Mouse (Mus musculus) cerebellum, postnatal 36 days (tissue): ENCODE results near the gene Cenpb.
"Not testable (repeated sequence)": the region's sequence is repeated elsewhere in the genome, so short reads cannot be mapped to it uniquely, and the experiment has no call there.

ENCODE experiments used
- DNase-seq, 2 experiments: peaks; one replicate each; pipeline ENCODE4 v3.0.0; 2021 to 2022; ENCODE audit warnings: mixed read lengths in 2 of 2

Gene Cenpb

DNA sequence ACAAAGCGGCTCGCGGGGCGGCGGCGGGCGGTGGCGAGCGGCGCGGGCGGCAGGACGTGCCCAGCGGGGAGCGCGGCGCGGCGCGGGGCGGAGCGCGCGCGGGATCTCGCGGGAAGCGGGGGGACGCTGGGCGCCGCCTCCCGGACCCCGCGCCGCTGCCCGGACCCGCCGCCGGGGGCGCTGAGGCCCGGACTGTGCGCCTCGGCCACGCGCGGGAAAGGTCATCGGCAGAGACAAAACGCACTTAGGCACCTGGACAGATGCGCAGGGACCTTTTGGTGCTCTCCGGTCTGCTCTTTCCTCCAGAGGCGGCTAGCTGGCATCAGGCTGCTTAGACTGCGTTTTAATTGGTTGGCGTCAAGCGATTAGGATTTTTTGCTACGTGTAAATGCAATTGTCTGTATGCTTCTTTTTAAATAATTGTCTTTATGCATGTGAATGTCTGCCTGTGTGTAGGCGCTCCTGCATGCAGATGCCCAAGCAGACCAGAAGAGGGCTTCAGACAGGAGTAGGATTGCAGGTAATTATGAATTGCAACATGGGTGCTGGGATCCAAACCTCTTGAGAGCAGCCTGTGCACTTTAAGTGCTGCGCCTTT, at the start of gene Cenpb:
Gene Cenpb (minus strand): TSS at position 78 of the 598 bp plus-strand sequence.
- DNase-seq, result peak; percentile 84 to 91

DNA sequence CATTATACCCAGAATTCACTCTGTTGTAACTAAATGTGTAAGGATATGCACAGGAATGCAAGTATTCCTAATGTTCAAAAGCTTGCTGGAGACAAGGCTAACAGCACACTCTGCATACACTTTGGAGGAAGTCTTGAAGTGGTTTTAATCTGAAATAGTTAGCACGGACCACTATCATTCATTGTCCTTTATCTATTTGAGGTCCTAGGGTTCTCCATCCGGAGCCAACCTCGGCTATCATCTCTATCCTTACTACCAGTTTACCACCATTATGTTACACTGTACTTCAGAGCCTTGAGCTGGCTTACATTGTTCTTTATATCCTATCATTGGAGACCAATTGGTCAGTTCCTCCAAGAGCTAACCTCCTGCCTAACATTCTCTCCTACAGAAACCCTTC, 47.4 kb upstream of the Cenpb start:
- no peak for DNase-seq

DNA sequence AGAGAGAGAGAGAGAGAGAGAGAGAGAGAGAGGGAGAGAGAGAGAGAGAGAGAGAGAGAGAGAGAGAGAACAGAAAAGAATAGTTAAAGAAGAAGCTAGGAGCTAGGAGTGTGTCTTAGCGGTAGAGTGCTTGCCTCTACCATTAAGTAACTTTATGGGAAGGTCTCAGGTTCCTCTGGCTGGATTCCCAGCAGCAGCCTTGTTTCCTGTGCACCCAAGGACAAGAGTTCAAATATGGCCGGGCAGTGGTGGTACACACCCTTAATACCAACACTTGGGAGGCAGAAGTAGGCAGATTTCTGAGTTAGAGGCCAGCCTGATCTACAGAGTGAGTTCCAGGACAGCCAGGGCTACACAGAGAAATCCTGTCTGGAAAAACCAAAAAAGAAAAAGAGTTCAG, 46.8 kb upstream of the Cenpb start:
- DNase-seq, result not testable (repeated sequence)

DNA sequence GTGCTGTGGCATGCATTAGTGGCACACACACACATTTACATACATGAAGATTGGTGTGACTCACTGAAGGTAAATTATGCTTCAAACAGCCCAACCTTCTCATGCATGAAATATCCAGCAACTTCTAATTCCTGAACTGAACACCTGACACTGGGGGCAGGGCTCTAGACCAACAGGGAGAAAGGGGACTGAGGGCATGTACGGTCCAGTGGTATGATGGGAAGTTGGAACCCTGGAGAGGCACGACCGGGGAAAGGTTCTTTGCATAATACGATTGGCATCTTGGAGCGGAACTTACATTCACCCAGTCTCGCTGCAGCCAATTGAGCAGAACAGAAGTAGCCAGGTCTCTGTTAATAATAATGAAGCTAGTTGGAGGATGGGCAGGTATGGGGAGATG, 45.3 kb upstream of the Cenpb start:
- no peak for DNase-seq

DNA sequence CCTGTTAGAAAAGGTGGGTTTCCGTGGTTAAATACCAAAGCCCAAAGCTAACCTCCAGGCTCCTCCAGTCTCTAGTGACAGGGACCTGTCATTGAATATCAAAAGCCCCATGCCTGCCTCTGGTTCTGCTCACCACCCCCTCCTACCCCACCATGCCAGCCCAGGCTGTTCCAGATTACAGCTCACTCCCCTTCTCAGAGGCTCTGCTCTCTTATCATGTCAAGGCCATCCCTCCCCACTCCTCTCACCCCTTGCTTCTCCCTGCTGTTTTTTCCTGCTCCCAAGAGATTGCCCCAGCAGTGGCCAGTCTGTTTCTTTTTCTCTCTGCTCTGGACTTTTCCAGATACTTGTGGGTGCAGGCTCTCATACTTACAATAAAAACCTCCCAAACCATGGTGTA, 43.7 kb upstream of the Cenpb start:
- no peak for DNase-seq

DNA sequence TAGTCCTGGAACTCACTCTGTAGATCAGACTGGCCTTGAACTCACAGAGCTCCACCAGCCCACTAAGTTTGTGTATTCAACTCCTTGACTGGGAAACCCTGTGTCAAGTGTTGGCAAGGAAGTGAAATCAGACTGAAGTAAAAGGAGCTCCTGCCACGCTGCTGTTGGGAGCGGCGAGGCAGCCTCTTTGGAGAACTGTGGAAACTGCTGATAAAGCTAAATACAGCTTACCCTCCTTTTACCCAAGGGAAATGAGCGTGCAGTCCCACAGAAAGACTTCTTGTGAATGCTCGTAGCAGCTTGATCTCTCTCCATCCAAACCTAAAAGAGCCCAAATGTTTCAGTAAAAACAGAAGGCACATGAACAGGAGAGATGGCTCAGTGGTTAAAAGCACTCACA, 42.7 kb upstream of the Cenpb start:
- no peak for DNase-seq

DNA sequence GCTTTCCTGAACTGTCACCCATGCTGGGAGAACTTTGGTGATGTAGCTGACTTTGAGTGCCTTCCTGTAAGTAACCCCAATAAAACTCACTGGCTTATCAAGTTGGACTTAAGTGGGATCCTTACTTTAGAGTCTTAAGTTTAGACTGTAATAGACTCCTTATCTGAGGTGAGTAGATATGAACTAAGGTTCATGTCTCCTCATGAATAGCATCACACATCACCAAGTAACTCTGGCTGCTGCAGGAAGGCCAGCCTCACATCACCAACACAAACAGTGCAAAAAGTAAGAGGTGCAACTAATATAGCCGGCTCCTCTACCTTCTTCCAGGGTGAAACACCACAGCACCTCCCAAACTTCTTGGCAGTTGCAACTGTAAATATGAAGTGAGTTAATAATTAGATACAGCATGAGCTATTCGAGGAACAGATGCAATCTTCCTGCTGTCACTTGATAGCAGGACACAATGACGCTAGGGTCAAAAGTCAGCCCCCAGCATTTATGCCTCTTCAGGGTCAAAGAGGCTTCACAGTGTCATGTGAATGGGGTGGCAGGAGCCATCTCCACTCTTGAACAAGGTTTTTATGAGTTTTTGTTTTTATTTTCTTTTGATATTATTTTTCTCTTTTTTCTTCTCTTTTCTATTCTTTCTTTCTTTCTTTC, 42.1 kb upstream of the Cenpb start:
- no peak for DNase-seq

DNA sequence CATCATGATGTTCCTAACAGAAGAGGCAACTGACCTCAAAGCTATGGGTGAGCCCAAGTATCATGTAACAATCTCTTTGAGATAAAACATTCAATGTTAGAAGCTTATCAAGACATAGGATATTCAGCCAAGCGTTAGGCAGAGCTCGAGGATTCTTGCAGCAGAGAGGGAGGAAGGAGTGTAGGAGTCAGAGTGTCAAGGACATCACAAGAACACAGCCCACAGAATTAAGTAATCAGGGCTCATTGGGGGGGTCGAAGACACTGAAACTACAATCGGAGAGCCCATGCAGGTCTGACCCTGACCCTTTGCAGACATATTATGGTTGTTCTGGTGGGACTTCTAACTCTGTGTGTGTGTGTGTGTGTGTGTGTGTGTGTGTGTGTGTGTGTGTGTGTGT, 40.2 kb upstream of the Cenpb start:
- no peak for DNase-seq

DNA sequence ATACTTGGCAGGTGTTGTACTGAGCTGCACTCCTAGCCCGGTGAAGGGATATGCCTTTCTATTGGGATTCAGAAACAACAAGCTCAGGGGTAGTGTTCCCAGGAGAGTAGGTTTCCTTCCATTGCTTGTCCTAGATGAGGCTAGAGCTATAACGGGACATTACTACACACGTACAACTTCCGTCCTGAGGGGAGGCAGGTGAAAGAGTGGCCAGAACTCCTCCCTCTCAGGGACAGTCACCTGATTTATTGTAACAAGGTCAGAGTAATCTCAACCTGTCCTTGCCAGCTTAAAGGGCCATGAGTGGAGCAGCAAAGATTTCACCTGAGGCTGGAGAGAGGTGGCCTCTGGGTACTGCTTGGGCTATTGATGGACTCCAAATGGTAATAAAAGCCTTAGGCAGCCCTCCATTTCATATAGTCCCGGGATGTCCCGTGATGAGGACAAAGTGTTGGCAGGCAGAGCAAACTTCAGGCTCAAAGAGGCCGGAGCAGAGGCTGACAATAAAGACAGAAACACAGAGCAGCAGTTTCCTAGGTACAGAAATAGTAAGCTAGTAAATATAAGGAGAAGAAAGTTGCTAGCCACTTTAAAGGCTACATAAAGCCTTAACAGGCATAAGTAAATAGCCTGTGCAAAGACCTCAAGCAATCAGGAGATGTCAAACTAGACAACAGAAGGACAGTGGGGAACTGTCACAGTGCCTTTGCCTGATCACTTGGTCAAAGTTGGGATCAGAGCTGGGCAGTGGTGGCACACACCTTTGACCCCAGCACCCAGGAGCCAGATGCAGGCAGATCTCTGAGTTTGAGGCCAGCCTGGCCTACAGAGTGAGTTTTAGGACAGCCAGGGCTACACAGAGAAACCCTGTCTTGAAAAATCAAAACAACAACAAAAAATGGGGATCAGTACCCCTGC, 36.3 kb upstream of the Cenpb start:
- DNase-seq, result no peak

DNA sequence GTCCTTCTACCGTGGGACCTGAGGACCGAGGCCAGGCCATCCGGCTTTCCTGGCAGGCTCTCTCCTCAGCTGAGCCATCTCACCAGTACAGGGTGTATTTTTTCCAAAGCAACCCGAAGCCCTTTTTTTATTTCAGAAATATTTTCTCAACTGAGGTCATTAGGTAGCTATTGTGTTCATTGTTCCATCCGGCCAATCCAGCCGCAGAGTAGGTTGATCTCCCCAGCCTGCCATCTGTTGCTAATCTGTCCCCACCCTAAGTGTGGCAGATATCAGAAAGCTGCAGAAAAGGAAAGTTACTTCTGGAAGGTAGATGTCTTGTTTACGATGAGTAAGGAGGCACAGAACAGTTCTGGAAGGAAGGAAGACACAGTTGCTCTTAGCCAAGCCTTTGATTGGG, 33.9 kb upstream of the Cenpb start:
- no peak for DNase-seq

DNA sequence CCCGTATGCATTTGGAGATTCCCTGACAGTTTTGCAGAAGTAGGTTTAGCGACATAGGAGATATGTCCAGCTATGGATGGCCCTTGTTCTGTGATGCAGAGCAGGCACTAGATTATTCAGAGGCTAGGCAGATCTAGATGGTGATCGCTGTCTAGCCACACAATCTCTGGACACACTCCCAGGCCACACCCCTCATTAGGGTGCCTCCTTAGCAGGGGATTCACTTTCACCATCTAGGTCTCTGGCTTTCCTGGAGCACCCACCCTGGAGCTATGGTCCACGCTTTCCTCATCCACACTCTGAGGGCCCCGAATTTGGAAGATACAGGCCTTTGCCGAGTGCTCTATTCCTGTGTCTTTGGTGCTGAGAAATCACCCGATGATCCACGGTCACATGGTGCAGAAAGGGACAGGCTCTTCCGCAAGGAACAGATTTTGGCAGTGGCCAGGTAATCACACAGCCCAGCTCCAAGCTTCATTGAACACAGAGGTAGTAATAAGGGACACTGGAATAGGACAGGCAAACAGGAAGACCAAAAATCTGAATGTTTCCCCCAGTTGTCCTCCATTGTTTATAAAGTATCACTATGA, 31.3 kb upstream of the Cenpb start:
- DNase-seq, result peak; percentile 27 to 53

DNA sequence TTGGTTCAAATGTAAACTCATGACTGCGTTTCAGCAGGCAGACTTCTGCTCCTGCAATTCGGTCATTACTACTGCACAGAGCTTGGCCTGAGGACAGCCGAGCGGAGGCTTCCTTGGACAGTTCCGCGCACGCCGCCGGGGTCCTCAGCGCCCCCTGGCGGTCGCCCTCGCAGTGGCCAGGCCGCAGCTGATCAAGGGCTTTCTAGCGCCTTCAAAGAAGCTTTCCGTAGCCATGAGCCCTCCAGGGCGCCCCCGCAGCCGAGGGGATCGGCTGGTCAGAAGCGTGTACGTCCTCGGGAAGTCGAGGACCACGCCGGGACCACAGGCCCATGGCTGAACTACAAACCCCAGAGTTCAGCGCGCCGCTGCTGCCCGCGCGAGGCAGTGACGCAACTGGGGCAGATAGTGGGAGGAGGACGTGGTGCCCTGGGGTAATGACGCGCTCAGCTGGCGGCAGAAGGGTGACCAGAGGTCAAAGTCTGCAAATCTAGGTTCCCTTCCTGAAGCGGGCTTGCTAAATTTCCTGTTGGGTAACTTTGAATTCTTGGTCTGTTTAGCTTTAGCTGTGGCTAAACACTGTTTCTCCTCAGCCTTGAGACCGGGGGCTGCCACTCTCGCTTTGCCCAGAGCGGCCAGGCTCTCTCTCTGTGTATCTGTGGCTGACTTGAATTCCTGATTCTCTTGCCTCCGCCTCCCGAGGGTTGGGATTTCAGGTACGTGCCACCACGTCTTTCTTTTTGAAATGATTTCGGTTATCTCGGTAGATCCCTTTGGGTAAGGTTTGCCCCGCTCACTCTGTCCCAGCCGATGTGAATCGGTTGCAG, 30.3 kb upstream of the Cenpb start:
- DNase-seq, result peak; percentile 94 to 96

DNA sequence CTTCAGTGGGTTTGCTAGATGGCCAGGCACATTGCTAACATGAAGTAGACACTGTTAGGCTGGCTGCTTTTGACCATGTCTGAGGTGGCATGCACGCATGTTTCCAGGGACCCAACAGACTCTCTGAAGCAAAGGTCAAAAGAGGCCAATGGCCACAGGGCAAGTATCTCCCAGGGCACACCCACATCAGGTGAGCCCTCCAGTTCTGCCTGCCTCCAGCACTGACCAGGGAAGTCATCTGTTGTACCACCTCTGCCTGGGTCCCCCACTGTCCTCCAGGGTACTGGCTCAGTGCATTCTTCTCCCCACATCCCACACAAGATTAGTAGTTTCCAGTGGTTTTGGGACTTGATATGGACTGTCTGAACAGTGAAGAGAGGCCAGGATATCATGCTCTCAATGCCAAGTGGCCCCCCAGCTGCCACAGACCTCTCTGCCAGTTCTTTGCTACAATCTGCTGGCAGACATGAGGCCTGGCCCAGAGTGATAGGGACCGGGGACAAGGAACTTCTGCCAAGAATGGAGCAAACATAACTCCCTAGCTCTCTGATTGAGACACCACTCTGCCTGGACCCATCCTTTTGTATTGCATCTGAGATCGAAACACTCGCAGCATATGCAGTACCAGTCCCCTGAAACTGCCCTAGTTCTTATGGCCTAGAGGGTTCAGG, 29.4 kb upstream of the Cenpb start:
- DNase-seq, result no peak

DNA sequence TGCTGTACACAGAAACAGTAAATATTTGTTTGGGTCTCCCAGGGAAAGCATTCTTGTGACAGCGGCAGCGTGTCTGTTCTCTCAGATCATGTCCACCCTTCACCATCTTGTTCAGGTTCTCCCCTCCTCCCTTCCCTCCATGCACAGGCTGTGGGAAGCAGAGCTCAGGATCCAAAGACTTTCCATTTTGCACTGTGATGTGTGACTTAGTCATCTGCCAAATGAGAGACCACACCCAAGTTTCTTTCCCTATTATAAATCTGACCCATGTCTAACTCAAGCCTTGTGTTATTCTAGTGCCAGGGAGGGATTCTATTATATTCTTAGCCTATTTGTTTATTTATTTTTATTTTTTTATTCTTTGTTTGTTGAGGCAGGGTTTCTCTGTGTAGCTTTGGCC, 28.5 kb upstream of the Cenpb start:
- no peak for DNase-seq

DNA sequence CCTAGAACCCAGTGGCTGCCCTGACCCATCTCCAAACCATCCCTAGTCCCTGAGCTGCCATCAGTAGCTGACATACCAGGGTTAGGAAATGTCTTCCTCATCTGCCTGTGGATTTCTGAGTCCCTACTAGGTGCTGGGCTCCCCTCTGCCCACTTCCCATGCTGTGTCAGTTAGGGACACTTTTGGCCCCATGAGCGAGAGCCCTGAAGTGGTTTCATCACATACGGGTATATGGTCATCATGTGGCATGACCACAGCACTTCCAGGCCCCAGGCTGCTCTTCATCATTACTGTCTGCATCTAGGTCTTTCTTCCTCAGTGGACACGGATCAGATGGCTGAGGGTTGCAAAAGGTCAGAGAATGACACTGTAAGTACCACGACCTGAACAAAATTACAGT, 26.9 kb upstream of the Cenpb start, which contains the start of gene Ap5s1:
Gene Ap5s1 (plus strand): TSS at position 301 of the 400 bp plus-strand sequence.
- DNase-seq, result no peak

DNA sequence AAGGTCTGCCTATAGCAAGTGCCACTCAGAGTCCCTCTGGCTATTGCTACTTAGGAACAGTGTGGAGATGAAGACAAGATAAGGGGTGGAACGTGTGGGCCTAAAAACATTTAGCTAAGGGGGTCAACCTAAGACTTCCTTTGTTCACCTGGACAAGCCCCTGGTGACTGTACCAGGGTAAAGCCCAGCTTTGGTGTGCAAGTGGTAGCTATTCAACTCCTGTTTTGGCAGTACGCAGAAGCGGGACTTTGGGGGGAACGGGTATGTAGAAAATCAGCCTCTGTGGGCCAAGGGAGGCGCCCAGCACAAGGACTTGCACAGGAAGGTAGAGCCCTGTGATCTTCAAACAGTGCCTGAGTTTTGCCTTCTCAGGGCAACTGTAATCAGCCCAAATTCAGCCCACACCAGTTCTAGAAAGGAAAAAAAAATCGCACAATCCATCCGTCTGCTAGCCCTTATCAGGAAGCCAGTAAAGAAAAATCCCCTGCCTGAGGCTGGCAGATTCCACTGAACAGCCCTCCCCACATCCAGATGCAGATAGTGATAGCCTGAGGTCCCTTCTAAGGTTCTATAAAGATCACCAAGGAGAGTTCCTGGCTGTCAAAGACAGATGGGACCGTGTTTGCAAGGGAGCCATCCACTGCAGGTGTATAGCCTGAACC, 25.8 kb upstream of the Cenpb start:
- DNase-seq, result no peak

DNA sequence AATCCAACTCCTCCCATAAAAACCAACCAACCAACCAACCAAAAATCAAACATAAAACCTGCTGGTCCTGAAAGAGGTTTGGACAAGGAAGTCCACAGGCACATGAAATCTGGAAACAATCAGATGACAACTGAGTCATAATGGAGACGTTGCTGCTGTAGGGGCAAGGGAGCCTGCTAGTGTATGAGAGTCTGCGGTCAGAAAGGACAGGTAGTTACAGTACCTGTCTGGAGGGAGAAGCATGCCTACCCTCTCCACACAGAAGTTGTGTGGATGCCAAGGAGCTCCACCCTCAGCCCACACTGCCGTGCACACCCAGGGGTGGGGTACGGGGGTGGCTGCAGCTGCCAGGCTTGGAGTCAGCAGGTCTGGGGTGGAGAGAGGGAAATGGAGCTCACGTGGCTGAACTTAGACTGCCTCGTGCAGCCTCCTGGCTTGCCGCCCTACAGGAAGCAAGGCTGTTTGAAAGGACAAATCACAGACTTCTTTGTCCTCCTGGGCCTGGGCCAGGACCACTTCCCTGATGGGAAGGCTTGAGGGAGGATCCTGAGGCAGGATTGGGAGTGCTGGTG, 24.6 kb upstream of the Cenpb start:
- DNase-seq, result peak; percentile 24 to 39

DNA sequence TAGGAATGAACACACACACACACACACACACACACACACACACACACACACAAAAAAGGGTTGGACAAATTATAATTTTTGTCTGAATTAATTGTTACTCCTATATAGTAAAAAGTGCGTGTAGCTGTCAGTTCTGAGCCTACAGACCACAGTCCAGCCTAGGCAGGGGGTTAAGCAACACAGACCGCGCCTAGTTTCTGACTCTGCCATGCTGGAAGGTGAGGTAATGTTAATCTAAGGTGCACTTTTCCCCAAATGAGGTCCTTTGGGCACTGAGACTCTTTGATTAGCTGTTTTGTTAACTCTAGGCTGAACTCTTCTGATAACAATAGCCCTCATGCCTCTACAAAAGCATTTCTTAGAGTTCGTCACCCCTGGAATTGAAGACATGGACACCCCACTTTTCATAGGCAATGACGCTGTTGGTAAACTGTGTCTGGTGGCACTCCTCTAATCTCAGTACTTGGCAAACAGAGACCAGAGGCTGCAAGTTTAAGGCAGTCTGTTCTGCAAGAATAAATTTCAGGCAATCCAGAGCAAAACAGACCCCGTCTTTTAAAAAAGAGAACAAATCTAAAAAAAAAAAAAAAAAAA, 24.0 kb upstream of the Cenpb start:
- no peak for DNase-seq

DNA sequence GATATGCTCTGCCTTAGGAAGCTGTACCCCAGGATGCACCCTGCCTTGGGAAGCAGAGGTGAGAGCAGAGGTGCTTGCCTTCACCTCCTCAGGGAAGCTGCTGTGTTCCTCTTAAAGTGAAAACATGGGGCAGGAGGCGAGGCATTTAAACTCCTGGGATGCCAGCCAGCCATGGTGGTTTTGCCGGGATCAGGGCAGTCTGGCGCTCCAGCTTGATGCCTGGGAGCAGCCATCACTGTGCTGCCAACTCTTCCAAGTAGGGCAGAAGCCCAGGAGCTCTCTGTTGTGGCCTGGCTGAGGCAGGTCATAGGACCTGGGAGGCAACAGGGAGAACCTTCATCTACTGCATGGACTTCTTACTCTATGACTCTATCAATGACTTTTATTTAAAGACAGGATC, 21.4 kb upstream of the Cenpb start:
- peak; percentile 35 to 45 for DNase-seq

DNA sequence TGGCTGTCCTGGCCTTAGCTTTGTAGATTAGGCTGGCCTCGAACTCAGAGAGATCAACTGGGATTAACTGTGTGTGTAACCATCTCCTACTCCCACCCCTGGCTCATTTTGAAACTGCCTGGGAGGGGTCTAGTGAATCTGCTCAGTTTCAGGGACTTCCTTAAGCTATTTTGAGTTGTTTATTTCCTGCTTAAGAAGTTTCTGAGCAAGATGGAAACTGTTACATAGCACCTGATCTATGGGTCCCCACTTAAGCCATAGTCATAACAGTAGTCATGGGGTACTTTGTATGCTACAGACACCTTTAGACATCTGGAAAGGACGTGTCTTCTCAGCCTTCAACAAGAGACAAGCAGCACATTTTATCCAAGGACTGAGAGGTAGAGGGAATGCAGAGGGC, 20.8 kb upstream of the Cenpb start:
- no peak for DNase-seq
